ENCODE assay signal across 10 mouse cellular contexts in the genomic region with DNA sequence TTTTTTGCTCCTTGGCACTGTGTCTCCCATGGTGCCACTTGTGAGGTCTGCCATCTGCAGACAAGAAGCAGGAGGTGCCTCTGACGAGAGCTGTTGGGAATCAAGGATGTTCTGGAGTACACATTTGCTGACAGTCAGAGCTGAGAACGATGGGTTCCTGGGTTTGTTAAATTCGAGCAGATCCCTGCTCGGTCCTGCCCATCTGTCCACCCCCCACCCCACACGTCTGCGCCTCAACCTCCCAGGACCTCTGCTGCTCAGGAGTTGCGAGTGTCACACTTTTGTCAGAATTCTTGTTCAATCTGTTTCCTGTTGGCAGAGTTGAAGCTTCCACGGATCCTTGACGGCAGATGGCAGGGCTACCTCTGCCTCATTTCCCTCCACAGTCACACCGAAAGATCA. TPM values are rescaled to one million over a fixed set of nuclear protein-coding genes. Genes with fewer than 3 reads are reported as not detected.
DNase-seq lines count a peak whose midpoint lies in the region; ATAC-seq lines count a peak whose summit lies in the region.
"Had no signal": no experiment of that assay in that cellular context is flagged by ENCODE, and none has a peak within 500 bp of the region (broad histone marks: within the 10 kb centered on the region; RNA-seq: fewer than 3 reads in every experiment).

No protein-coding gene starts in this region.

- peak; percentile 26; the same call in 1 of the 2 replicates for ATAC-seq in frontal cortex, adult (ENCODE audit: low TSS enrichment)

- no peak for DNase-seq in frontal cortex, adult 2 months (ENCODE audit: extremely low spot score in 1 of 2, low spot score in 1 of 2)
- DNase-seq in layer of hippocampus, postnatal 10 days (ENCODE audit: low spot score in 2 of 2): peak; percentile 28 to 41
- DNase-seq in layer of hippocampus, postnatal 25 days (ENCODE audit: extremely low spot score in 1 of 2, low spot score in 1 of 2): no peak
- DNase-seq in right cerebral cortex, postnatal 10 days (ENCODE audit: low spot score in 2 of 2): peak; percentile 49 to 64
- DNase-seq in right cerebral cortex, adult 2 months (ENCODE audit: low spot score in 2 of 2): no peak
- no peak for DNase-seq in B cell, adult 2 months
- DNase-seq in kidney, postnatal 10 days: no peak
- DNase-seq: kidney, postnatal 14 days; right cerebral cortex, postnatal 14 days had no signal

RNA-seq across cellular contexts. Expression of gene Fry, which starts 34.4 kb away (rescaled TPM):
- 73.7 and 80.9 TPM in 2 replicates for polyA plus RNA-seq in frontal cortex, adult 2 months (2012; rRNA removed)
- total RNA-seq in layer of hippocampus, postnatal 10 days (2021): 100 to 1,000 TPM; 213 to 215 TPM
- 100 to 1,000 TPM; 195 to 242 TPM for total RNA-seq in layer of hippocampus, postnatal 25 days (2021)

Comparison
In these comparisons a context has a peak if more than half of its experiments do, and no peak if none do; other contexts are left out.
1. DNase-seq: peak in layer of hippocampus, postnatal 10 days (2 of 2) and right cerebral cortex, postnatal 10 days (2 of 2); none in frontal cortex, adult 2 months (0 of 2), layer of hippocampus, postnatal 25 days (0 of 2), right cerebral cortex, adult 2 months (0 of 2), B cell, adult 2 months (0 of 2) and kidney, postnatal 10 days (single experiment).